Mouse (Mus musculus): ENCODE data around the gene Ttc23. TPM values are rescaled to one million over a fixed set of nuclear protein-coding genes. Genes with fewer than 3 reads are reported as not detected.

Gene Ttc23
- polyA plus RNA-seq, 1 experiment from 2014 or later = 7.5 TPM

- Histone ChIP-seq H3K4me3 (no peak overlapping the region), H3K4me2 (no peak overlapping the region), H3K36me3 (replicated peaks) (no peaks in the 10 kb centered on the region), H3K27ac (no peak overlapping the region), H3K27me3 (replicated peaks) (0 out of 2 replicates have a peak, but pooled peaks cover 7% of the 10 kb centered on the region), H3K9ac (no peak overlapping the region), H3K9me3 (no peaks in the 10 kb centered on the region), H3K4me1 (peaks cover 8% of the 10 kb centered on the region)
- WGBS = 92% methylated on average over 6 of the region's 6 CpGs
- ATAC-seq (replicated peaks) = no peak
Observed at GRCm38 (mm10) chr7:67800547-67800946, 153.3 kb downstream of the Ttc23 start.

GRCm38 (mm10) chr7:67801022-67801421, 153.8 kb downstream of the Ttc23 start:
- Histone ChIP-seq H3K4me2 (no peak overlapping the region), H3K9ac (no peak overlapping the region), H3K27me3 (replicated peaks) (0 out of 2 replicates have a peak, but pooled peaks cover 7% of the 10 kb centered on the region), H3K4me1 (peaks cover 8% of the 10 kb centered on the region), H3K9me3 (no peaks in the 10 kb centered on the region), H3K27ac (no peak overlapping the region), H3K4me3 (no peak overlapping the region), H3K36me3 (replicated peaks) (no peaks in the 10 kb centered on the region)
- no peak for ATAC-seq (replicated peaks)
- WGBS = 45% methylated on average over 4 of the region's 4 CpGs

- Histone ChIP-seq H3K4me2 (peak overlapping the region; percentile 74), H3K36me3 (replicated peaks) (no peaks in the 10 kb centered on the region), H3K9ac (peak overlapping the region; percentile 37; the same call in 1 of the 2 replicates), H3K27me3 (replicated peaks) (0 out of 2 replicates have a peak, but pooled peaks cover 7% of the 10 kb centered on the region), H3K4me3 (peak overlapping the region; percentile 40), H3K27ac (no peak overlapping the region), H3K9me3 (no peaks in the 10 kb centered on the region), H3K4me1 (peaks cover 8% of the 10 kb centered on the region)
- peak; percentile 87 for ATAC-seq (replicated peaks)
- 19% methylated on average over 28 of the region's 28 CpGs for WGBS
Observed at GRCm38 (mm10) chr7:67803015-67803856, 156.0 kb downstream of the Ttc23 start.

- Histone ChIP-seq H3K27ac (no peak overlapping the region), H3K4me1 (peaks cover 8% of the 10 kb centered on the region), H3K9ac (peak overlapping the region; percentile 37; the same call in 1 of the 2 replicates), H3K4me2 (peak overlapping the region; percentile 74), H3K27me3 (replicated peaks) (0 out of 2 replicates have a peak, but pooled peaks cover 7% of the 10 kb centered on the region), H3K9me3 (no peaks in the 10 kb centered on the region), H3K36me3 (replicated peaks) (no peaks in the 10 kb centered on the region), H3K4me3 (peak overlapping the region; percentile 40)
- 15% methylated on average over 13 of the region's 13 CpGs for WGBS
- no peak; the same call in 1 of the 2 replicates for ATAC-seq (replicated peaks)
Observed at GRCm38 (mm10) chr7:67803857-67804215, 156.6 kb downstream of the Ttc23 start.

Small RNA genes within 50 kb of the gene (microRNA-seq; reads per million reads assigned to microRNA genes)
- not detected for gene Gm23844

Other genes starting within 250 kb of the Ttc23 start
- gene Lrrc28, start 2.1 kb upstream of the Ttc23 start, polyA plus RNA-seq (2015; fragmentation: Nextera tagmentation; extraction: Ambion mirVana) = 26.0 and 28.5 TPM in 2 replicates
- 4.6 and 5.0 TPM in 2 replicates for gene Synm, start 112.3 kb downstream of the Ttc23 start, polyA plus RNA-seq (2015; fragmentation: Nextera tagmentation; extraction: Ambion mirVana)

All from midbrain, embryonic 15.5 days (tissue).